Mouse (Mus musculus) ES-Bruce4 (cell line): ENCODE measurements around the gene Mipep. TPM values are rescaled to one million over a fixed set of nuclear protein-coding genes. Genes with fewer than 3 reads are reported as not detected.

ENCODE experiments used
- H3K27ac ChIP-seq: 2 replicates; pipeline ENCODE4 v1.5.1; 2012; ENCODE audit warnings: low read length, inconsistent platforms; ENCODE audit not compliant: insufficient read depth
- H3K27me3 ChIP-seq: 2 replicates; pipeline ENCODE4 v1.6.1; 2012; ENCODE audit warnings: mild to moderate bottlenecking, low read length, inconsistent platforms; ENCODE audit not compliant: control insufficient read depth, poor library complexity, insufficient read depth, severe bottlenecking
- H3K36me3 ChIP-seq: 2 replicates; pipeline ENCODE4 v1.6.1; 2012; ENCODE audit warnings: inconsistent platforms, mild to moderate bottlenecking, low read length, moderate library complexity; ENCODE audit not compliant: control insufficient read depth, poor library complexity, insufficient read depth, severe bottlenecking
- H3K4me1 ChIP-seq: one replicate; pipeline ENCODE4 v1.8.1; 2011; ENCODE audit warnings: low read length; ENCODE audit not compliant: control insufficient read depth, insufficient read depth
- H3K4me3 ChIP-seq: 2 replicates; pipeline ENCODE4 v1.5.1; 2011; ENCODE audit warnings: low read depth, mild to moderate bottlenecking, low read length
- H3K9ac ChIP-seq: 2 replicates; pipeline ENCODE4 v1.6.1; 2012; ENCODE audit warnings: low read depth, mild to moderate bottlenecking, inconsistent platforms; ENCODE audit not compliant: poor library complexity, severe bottlenecking
- H3K9me3 ChIP-seq: replicated peaks from 2 replicates; pipeline ENCODE4 v1.6.1; 2012; ENCODE audit warnings: mild to moderate bottlenecking, low read length, inconsistent platforms; ENCODE audit not compliant: control insufficient read depth, poor library complexity, insufficient read depth, severe bottlenecking
- CTCF ChIP-seq: IDR thresholded peaks from one replicate; pipeline ENCODE4 v1.8.1; 2011; ENCODE audit warnings: low read depth, low read length
- EP300 ChIP-seq: IDR thresholded peaks from 2 replicates; pipeline ENCODE4 v1.6.1; 2011; ENCODE audit warnings: low read depth, low read length; ENCODE audit not compliant: insufficient read depth
- POLR2A ChIP-seq: IDR thresholded peaks from one replicate; pipeline ENCODE4 v1.8.1; 2011; ENCODE audit warnings: low read length; ENCODE audit not compliant: insufficient read depth
- polyA plus RNA-seq: library from polyadenylated mRNA; stranded (reverse); fragments of >200 nt; gene quantifications from 2 replicates; pipeline ENCODE4 v1.2.4, GENCODE M21; 2011; ENCODE audit warnings: low read depth; ENCODE audit not compliant: missing spikeins, insufficient read depth, insufficient read length

The Mipep gene
- polyA plus RNA-seq, 1 experiment, result 25.9 TPM

- Histone ChIP-seq H3K27me3 (no peaks in the 10 kb centered on the region), H3K4me3 (no peak overlapping the region), H3K9ac (no peak overlapping the region), H3K9me3 (no peaks in the 10 kb centered on the region), H3K4me1 (no peaks in the 10 kb centered on the region), H3K27ac (no peak overlapping the region), H3K36me3 (peaks cover 3% of the 10 kb centered on the region; the same call in 1 of the 2 replicates)
- TF ChIP-seq CTCF (no peak), EP300 (no peak), POLR2A (no peak)
These were observed 40.7 kb upstream of the Mipep start for GRCm38 (mm10) chr14:60743681-60744080.

- no peaks in the 10 kb centered on the region for H3K9me3 ChIP-seq
- H3K36me3 ChIP-seq, result peaks cover 3% of the 10 kb centered on the region; the same call in 1 of the 2 replicates
- H3K4me1 ChIP-seq, result no peaks in the 10 kb centered on the region
- H3K9ac ChIP-seq, result no peak overlapping the region
- H3K27ac ChIP-seq, result no peak overlapping the region
- TF ChIP-seq CTCF (no peak), POLR2A (no peak), EP300 (no peak)
- H3K4me3 ChIP-seq, result no peak overlapping the region
- no peaks in the 10 kb centered on the region for H3K27me3 ChIP-seq
These were observed 39.2 kb upstream of the Mipep start for GRCm38 (mm10) chr14:60745201-60745600.

- Histone ChIP-seq H3K27me3 (no peaks in the 10 kb centered on the region), H3K4me1 (no peaks in the 10 kb centered on the region), H3K27ac (no peak overlapping the region), H3K36me3 (peaks cover 3% of the 10 kb centered on the region; the same call in 1 of the 2 replicates), H3K4me3 (no peak overlapping the region), H3K9me3 (no peaks in the 10 kb centered on the region), H3K9ac (no peak overlapping the region)
- TF ChIP-seq POLR2A, result no peak
- TF ChIP-seq CTCF, result no peak
- TF ChIP-seq EP300, result no peak
These were observed 38.2 kb upstream of the Mipep start for GRCm38 (mm10) chr14:60746141-60746540.

- Histone ChIP-seq H3K27me3 (no peaks in the 10 kb centered on the region), H3K36me3 (peaks cover 3% of the 10 kb centered on the region; the same call in 1 of the 2 replicates), H3K9me3 (no peaks in the 10 kb centered on the region), H3K4me3 (no peak overlapping the region), H3K9ac (no peak overlapping the region), H3K4me1 (no peaks in the 10 kb centered on the region), H3K27ac (no peak overlapping the region)
- no peak for TF ChIP-seq EP300
- TF ChIP-seq CTCF, result no peak
These were observed 37.1 kb upstream of the Mipep start for GRCm38 (mm10) chr14:60747154-60747870.

- Histone ChIP-seq H3K27ac (no peak overlapping the region), H3K4me3 (no peak overlapping the region), H3K36me3 (peaks cover 9% of the 10 kb centered on the region; the same call in 1 of the 2 replicates), H3K4me1 (no peaks in the 10 kb centered on the region), H3K27me3 (no peaks in the 10 kb centered on the region), H3K9me3 (no peaks in the 10 kb centered on the region), H3K9ac (no peak overlapping the region)
- no peak for TF ChIP-seq CTCF
These were observed 34.5 kb upstream of the Mipep start for GRCm38 (mm10) chr14:60749880-60750279.

- peaks cover 11% of the 10 kb centered on the region for H3K36me3 ChIP-seq
- H3K27ac ChIP-seq, result no peak overlapping the region
- no peaks in the 10 kb centered on the region for H3K27me3 ChIP-seq
- no peak overlapping the region for H3K9ac ChIP-seq
- H3K4me3 ChIP-seq, result no peak overlapping the region
- H3K9me3 ChIP-seq, result no peaks in the 10 kb centered on the region
- no peaks in the 10 kb centered on the region for H3K4me1 ChIP-seq
- TF ChIP-seq POLR2A (no peak), EP300 (no peak), CTCF (no peak)
These were observed 32.8 kb upstream of the Mipep start for GRCm38 (mm10) chr14:60751581-60751980.
